Mouse (Mus musculus) G1E (cell line): ENCODE measurements around the gene Nphp1.

Experiments used
- CTCF ChIP-seq: IDR thresholded peaks from 2 replicates; pipeline ENCODE4 v1.5.1; 2012; ENCODE audit warnings: low read depth, low read length, inconsistent platforms, mixed read lengths
- GATA1 ChIP-seq: IDR thresholded peaks from 2 replicates; pipeline ENCODE4 v1.6.1; 2012; ENCODE audit warnings: borderline replicate concordance, low read length, inconsistent platforms, mixed read lengths
- POLR2AphosphoS5 ChIP-seq: IDR thresholded peaks from 2 replicates; pipeline ENCODE4 v1.6.1; 2012; ENCODE audit warnings: low read depth, low read length, inconsistent platforms; ENCODE audit not compliant: insufficient replicate concordance
- TAL1 ChIP-seq: conservative IDR thresholded peaks from 2 replicates; pipeline ENCODE4 v1.6.1; 2012; ENCODE audit warnings: low read depth, low read length, inconsistent platforms, mixed read lengths

GRCm38 (mm10) chr2:127773938-127774577, 14.6 kb downstream of the Nphp1 start:
- TF ChIP-seq CTCF, result no peak
- TF ChIP-seq TAL1, result no peak
- TF ChIP-seq GATA1, result no peak
- no peak for TF ChIP-seq POLR2AphosphoS5
